Mouse (Mus musculus) heart, embryonic 14.5 days (tissue): ENCODE results near the gene Wap. TPM values are rescaled to one million over a fixed set of nuclear protein-coding genes. Genes with fewer than 3 reads are reported as not detected.

Experiments
- ATAC-seq: fragments of 200-750 bp; cut with Nextera tagmentation; 2 replicates; pipeline ENCODE4 v1.8.0; 2017; ENCODE audit warnings: low read depth, moderate TSS enrichment; ENCODE audit not compliant: insufficient number of reproducible peaks, insufficient read depth, low FRiP score
- H3K27ac ChIP-seq, 2 experiments: fragments of 200-500 bp in 1 of 2; fragments of 300-500 bp in 1 of 2; sonication (generic) in 1 of 2; replicated peaks in 1 of 2; 2 replicates each; pipeline ENCODE4 v1.5.1; 2012 to 2014; ENCODE audit warnings: low read depth in 2 of 2, low read length in 2 of 2, control low read depth in 1 of 2, mild to moderate bottlenecking in 1 of 2, mixed read lengths in 1 of 2; ENCODE audit not compliant: control insufficient read depth in 1 of 2, insufficient read depth in 1 of 2
- H3K27me3 ChIP-seq: fragments of 300-500 bp; sonication (generic); 2 replicates; pipeline ENCODE4 v1.6.1; 2014; ENCODE audit warnings: mild to moderate bottlenecking, low read length, control low read depth; ENCODE audit not compliant: control insufficient read depth, insufficient read depth
- H3K36me3 ChIP-seq: fragments of 300-500 bp; sonication (generic); 2 replicates; pipeline ENCODE4 v1.6.1; 2014; ENCODE audit warnings: mild to moderate bottlenecking, control low read depth, low read length, mixed read lengths; ENCODE audit not compliant: control insufficient read depth, insufficient read depth
- H3K4me1 ChIP-seq, 2 experiments: fragments of 200-500 bp in 1 of 2; fragments of 300-500 bp in 1 of 2; sonication (generic) in 1 of 2; 2 replicates each; pipeline ENCODE4 v1.6.1; 2012 to 2014; ENCODE audit warnings: low read length in 2 of 2, control low read depth in 1 of 2, mixed read lengths in 1 of 2; ENCODE audit not compliant: control insufficient read depth in 2 of 2, insufficient read depth in 2 of 2
- H3K4me2 ChIP-seq: fragments of 300-500 bp; sonication (generic); 2 replicates; pipeline ENCODE4 v1.6.1; 2014; ENCODE audit warnings: mild to moderate bottlenecking, low read length
- H3K4me3 ChIP-seq, 2 experiments: fragments of 200-500 bp in 1 of 2; fragments of 300-500 bp in 1 of 2; sonication (generic) in 1 of 2; 2 replicates each; pipeline ENCODE4 v1.5.1; 2012 to 2014; ENCODE audit warnings: low read length in 2 of 2, mild to moderate bottlenecking in 2 of 2, control low read depth in 1 of 2, low read depth in 1 of 2, moderate library complexity in 1 of 2; ENCODE audit not compliant: control insufficient read depth in 1 of 2, insufficient read depth in 1 of 2
- H3K9ac ChIP-seq: fragments of 300-500 bp; sonication (generic); 2 replicates; pipeline ENCODE4 v1.6.1; 2014; ENCODE audit warnings: mild to moderate bottlenecking, low read length
- H3K9me3 ChIP-seq: fragments of 300-500 bp; sonication (generic); 2 replicates; pipeline ENCODE4 v1.6.1; 2016; ENCODE audit warnings: low read length, control low read depth; ENCODE audit not compliant: control insufficient read depth
- WGBS: fragments of 180-500 bp; shearing (Covaris S2); extraction: QIAGEN DNeasy Blood & Tissue Kit; methylation state at CpG from one replicate; pipeline ENCODE4 v1.1.7; 2014; 5-methylcytosine and 5-hydroxymethylcytosine counted together
- polyA plus RNA-seq: library from polyadenylated mRNA; unstranded; fragments of >200 nt; fragmentation: Nextera tagmentation; extraction: Ambion mirVana; gene quantifications from 2 replicates; pipeline ENCODE4 v1.2.1, GENCODE M21; 2014

The Wap gene
- polyA plus RNA-seq = not detected in 2 replicates

DNA sequence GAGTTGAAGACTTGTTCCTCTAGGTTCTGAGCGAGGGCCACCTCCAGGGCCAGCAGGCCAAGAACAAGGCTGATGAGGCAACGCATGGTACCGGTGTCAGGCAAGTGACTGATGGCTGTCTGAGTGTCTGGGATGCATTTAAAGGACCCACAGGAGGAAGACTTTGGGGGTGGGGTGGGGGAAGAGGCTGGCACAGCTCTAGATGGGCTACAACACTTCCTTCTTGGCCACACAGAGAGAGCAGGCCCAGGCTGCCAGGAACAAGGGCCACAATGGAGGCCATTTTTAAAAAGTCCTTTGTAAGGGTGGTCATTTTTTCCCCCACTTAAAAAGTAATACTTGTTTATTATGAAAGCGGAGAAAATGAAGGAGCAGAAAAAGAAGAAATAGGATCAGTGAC, at the start of gene Wap:
Gene Wap (minus strand): TSS at position 101 of the 400 bp plus-strand sequence.
- H3K27me3 ChIP-seq = no peaks in the 10 kb centered on the region
- no peaks in the 10 kb centered on the region for H3K9me3 ChIP-seq
- H3K9ac ChIP-seq = no peak within 1 kb of the TSS
- 86% methylated on average over 4 of the region's 4 CpGs for WGBS
- H3K27ac ChIP-seq = no peak within 1 kb of the TSS
- ATAC-seq = no peak
- H3K4me2 ChIP-seq = no peak within 1 kb of the TSS
- no peaks in the 10 kb centered on the region for H3K36me3 ChIP-seq
- H3K4me3 ChIP-seq = no peak within 1 kb of the TSS
- H3K4me1 ChIP-seq = no peaks in the 10 kb centered on the region

GRCm38 (mm10) chr11:6684741-6685140, 46.3 kb upstream of the Wap start:
- no peak for ATAC-seq
- no peak overlapping the region for H3K4me3 ChIP-seq
- 68% methylated on average over 3 of the region's 3 CpGs for WGBS

GRCm38 (mm10) chr11:6680397-6680818, 42.0 kb upstream of the Wap start:
- no peaks in the 10 kb centered on the region for H3K27me3 ChIP-seq
- no peak overlapping the region for H3K9ac ChIP-seq
- no peaks in the 10 kb centered on the region; a peak in 1 of 4 replicates for H3K4me1 ChIP-seq
- peak overlapping the region; percentile 17 to 67; a peak in 3 of 4 replicates for H3K27ac ChIP-seq
- H3K4me2 ChIP-seq = peak overlapping the region; percentile 49
- ATAC-seq = peak; percentile 61; the same call in 1 of the 2 replicates
- H3K36me3 ChIP-seq = no peaks in the 10 kb centered on the region
- no peaks in the 10 kb centered on the region; the same call in 1 of the 2 replicates for H3K9me3 ChIP-seq
- H3K4me3 ChIP-seq = no peak overlapping the region
- WGBS = 26% methylated on average over 10 of the region's 10 CpGs

More at GRCm38 (mm10) chr11:6684741-6685140, 46.3 kb upstream of the Wap start:
- H3K9ac ChIP-seq = no peak overlapping the region
- H3K4me1 ChIP-seq = no peaks in the 10 kb centered on the region; a peak in 1 of 4 replicates
- H3K36me3 ChIP-seq = no peaks in the 10 kb centered on the region
- H3K4me2 ChIP-seq = no peak overlapping the region
- H3K27ac ChIP-seq = no peak overlapping the region
- H3K27me3 ChIP-seq = no peaks in the 10 kb centered on the region
- H3K9me3 ChIP-seq = no peaks in the 10 kb centered on the region; the same call in 1 of the 2 replicates

DNA sequence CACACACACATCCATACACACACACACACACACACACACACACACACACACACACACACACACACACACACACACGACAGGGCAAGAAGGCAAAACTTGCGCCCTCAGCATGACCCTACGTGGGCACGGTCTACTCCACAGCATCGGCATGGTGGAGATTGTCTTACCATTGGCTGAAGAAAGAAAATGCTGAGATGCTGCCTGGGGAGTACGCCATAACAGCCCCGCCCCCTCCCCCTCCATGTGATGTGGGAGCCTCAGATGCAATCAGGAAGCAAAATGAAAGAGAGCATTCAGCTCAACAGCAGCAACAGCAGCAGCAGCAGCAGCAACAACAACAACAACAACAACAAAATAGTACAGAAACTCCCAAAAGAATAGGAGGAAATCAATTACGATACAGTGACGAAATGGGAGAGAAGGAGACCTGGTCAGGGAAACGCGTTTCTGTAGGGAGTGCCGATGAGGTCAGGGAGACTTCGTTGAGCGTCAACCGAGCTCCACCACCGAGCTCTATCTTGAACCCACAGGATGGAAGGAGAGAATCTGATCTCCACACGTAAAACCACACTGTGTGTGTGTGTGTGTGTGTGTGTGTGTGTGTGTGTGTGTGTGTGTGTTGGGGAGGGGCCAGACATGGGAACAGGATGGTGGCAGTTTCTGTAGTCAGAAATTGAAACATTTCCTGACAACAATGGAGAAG, 41.4 kb upstream of the Wap start:
- ATAC-seq = no peak
- H3K9ac ChIP-seq = no peak overlapping the region
- no peaks in the 10 kb centered on the region for H3K36me3 ChIP-seq
- peaks cover 0 to 2% of the 10 kb centered on the region in 2 experiments; a peak in 1 of 4 replicates for H3K4me1 ChIP-seq
- H3K27ac ChIP-seq = peak overlapping the region; percentile 17 to 67
- H3K27me3 ChIP-seq = no peaks in the 10 kb centered on the region
- peak overlapping the region; percentile 49 for H3K4me2 ChIP-seq
- WGBS = 54% methylated on average over 17 of the region's 17 CpGs
- H3K4me3 ChIP-seq = no peak overlapping the region
- no peaks in the 10 kb centered on the region; the same call in 1 of the 2 replicates for H3K9me3 ChIP-seq

GRCm38 (mm10) chr11:6677530-6677929, 39.1 kb upstream of the Wap start:
- no peak overlapping the region for H3K4me2 ChIP-seq
- no peak overlapping the region for H3K4me3 ChIP-seq
- no peaks in the 10 kb centered on the region for H3K27me3 ChIP-seq
- ATAC-seq = no peak
- peaks cover 0 to 2% of the 10 kb centered on the region in 2 experiments; a peak in 1 of 4 replicates for H3K4me1 ChIP-seq
- WGBS = 22% methylated on average over 7 of the region's 7 CpGs
- no peak overlapping the region for H3K9ac ChIP-seq
- H3K27ac ChIP-seq = no peak overlapping the region
- H3K9me3 ChIP-seq = no peaks in the 10 kb centered on the region; the same call in 1 of the 2 replicates
- H3K36me3 ChIP-seq = no peaks in the 10 kb centered on the region

- H3K27me3 ChIP-seq = no peaks in the 10 kb centered on the region
- 83% methylated on average over 9 of the region's 9 CpGs for WGBS
- H3K9ac ChIP-seq = no peak overlapping the region
- no peak overlapping the region for H3K27ac ChIP-seq
- H3K4me3 ChIP-seq = no peak overlapping the region
- ATAC-seq = no peak
- peaks cover 0 to 2% of the 10 kb centered on the region in 2 experiments; a peak in 1 of 4 replicates for H3K4me1 ChIP-seq
- no peaks in the 10 kb centered on the region for H3K9me3 ChIP-seq
- no peak overlapping the region for H3K4me2 ChIP-seq
- no peaks in the 10 kb centered on the region for H3K36me3 ChIP-seq
Observed at GRCm38 (mm10) chr11:6676641-6677040, 38.2 kb upstream of the Wap start.

DNA sequence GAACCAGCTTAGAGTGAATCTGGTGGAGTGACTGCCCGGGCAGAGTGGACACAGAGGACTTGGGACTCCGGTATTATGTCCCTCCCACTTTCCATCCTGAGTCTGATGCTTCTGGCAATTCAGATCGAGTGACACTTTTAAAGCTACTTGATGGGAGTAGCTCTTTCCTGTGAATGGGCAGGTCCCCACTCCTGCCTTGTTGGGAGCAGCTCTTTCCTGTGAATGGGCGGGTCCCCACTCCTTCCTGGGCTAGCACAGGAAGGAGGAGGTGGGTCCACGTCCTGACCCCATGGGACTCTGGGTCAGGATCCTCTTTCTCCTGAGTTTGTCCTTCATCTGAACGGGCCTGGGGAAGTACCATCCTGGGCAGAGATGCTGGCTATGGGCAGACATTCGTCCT, 37.0 kb upstream of the Wap start:
- Histone ChIP-seq H3K4me3 (no peak overlapping the region), H3K4me1 (peaks cover 0 to 2% of the 10 kb centered on the region in 2 experiments; a peak in 1 of 4 replicates), H3K27ac (no peak overlapping the region), H3K9me3 (no peaks in the 10 kb centered on the region), H3K36me3 (no peaks in the 10 kb centered on the region), H3K27me3 (no peaks in the 10 kb centered on the region), H3K9ac (no peak overlapping the region), H3K4me2 (no peak overlapping the region)
- ATAC-seq = no peak
- WGBS = 52% methylated on average over 7 of the region's 7 CpGs
